Mouse (Mus musculus): ENCODE data around the gene Ube2c.

DNA sequence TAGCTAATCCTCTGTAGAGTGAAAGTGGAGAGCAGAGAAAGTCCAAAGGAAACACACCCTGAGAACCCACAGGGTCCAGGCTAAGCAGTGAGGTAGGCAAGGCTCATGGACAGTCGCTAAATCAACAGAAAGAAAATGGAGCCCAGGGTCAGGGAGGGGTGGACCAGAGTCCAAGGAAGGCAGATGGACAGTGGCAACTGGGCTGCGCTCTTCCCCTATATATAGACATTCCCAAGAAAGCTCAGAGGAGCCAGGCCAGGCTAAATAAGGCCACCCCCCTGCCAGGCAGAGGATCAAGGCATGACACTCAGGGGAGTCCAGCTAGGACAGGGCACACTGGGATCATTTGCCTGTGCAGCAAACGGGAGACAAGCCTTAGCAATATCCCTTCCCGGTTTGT is 12.2 kb downstream of the Ube2c start:
- TF ChIP-seq POLR2A (IDR thresholded peaks at IDR 0.05; ENCODE audit: insufficient read depth, low read depth, low read length) (no peak), EP300 (IDR thresholded peaks at IDR 0.05; ENCODE audit: insufficient read depth, low read depth, low read length) (no peak)

Data from heart, adult 2 months (tissue).